Mouse (Mus musculus) thymus, adult 2 months (tissue): ENCODE data around the gene Zbtb49.

Experiments
- CTCF ChIP-seq: fragments of 200-500 bp; IDR thresholded peaks from 2 replicates; pipeline ENCODE4 v1.5.1; 2012; ENCODE audit warnings: mild to moderate bottlenecking, control low read depth, low read length, moderate library complexity, borderline replicate concordance; ENCODE audit not compliant: control insufficient read depth, poor library complexity, insufficient read depth; ENCODE audit errors: extremely low read depth
- POLR2A ChIP-seq: fragments of 200-500 bp; IDR thresholded peaks from 2 replicates; pipeline ENCODE4 v1.6.1; 2012; ENCODE audit warnings: mild to moderate bottlenecking, low read length, control low read depth, moderate library complexity; ENCODE audit not compliant: control insufficient read depth, poor library complexity, insufficient read depth; ENCODE audit errors: extremely low read depth

DNA sequence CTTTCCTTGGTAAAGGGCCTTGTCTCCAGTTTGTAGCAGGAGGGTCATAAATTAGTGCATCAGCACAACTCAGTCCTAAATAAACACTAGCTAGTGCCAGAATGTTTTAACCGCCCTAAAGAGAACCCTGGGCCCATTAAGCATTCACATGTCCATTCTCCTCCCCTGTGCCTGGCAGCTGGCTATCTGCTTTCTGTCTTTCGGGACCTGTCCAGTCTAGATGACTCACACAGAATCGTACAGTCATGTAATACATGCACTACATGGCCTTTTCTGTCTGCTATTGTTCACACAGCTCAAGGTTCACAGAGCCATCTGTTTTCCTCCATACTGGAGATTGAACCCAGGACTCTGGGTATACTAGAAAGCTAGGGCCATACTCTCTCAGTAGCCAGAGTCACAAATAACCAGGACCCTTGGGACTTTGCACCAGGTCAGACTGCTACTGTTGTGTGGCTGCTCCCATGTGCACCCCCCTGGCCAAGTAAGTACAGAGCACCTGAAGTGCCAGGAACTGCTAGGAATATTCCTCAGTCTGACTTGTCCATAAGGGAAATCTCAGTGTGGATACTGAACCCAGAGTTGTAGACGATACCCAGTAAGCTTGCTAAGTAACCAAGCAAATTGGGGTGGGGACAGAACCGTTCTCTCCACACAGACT lies 23.3 kb downstream of the Zbtb49 start:
- TF ChIP-seq CTCF (no peak), POLR2A (no peak)
